Mouse (Mus musculus) mouse trophoblast stem cell (cell line): Measurements from ENCODE around the gene Gm5617.
"Not testable (repeated sequence)": the region's sequence is repeated elsewhere in the genome, so short reads cannot be mapped to it uniquely, and the experiment has no call there.

ENCODE experiments used
- in situ Hi-C, 2 experiments: fragments of 300-500 bp; cut with MseI, MboI; formaldehyde crosslinking; loops; 2 replicates in 1 of 2; 3 replicates in 1 of 2; pipeline ENCODE4 v1.15.1; 2025

The Gm5617 gene

GRCm38 (mm10) chr9:48494817-48495547 is at the start of gene Gm5617, which contains the start of gene Rbm7:
TSS of gene Gm5617 (plus strand) at chr9:48495442.
TSS of gene Rbm7 (minus strand) at chr9:48495299.
- in situ Hi-C loops, result no loop called here

DNA sequence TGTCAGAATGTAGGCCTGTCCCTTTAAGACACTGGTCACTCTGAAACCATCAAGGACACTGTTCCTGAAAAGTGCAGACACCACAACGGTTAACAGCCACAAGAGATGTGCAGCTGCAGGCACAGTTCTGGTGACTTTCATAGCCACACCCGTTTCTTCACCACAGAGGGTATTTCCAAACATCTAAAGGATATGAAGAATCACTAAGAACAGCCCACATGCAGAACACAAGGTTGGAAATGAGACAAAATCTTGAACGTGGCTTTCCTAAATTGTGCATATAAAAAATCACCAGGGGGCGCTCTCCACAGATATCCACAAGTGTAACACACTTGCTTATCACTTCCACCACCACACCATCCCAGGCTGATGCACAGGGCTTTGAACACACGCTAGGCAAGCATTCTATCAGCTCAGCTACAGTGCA is 47.4 kb upstream of the Gm5617 start:
- in situ Hi-C loops, result no loop called here

GRCm38 (mm10) chr9:48450066-48450465 is 45.2 kb upstream of the Gm5617 start:
- in situ Hi-C loops, result no loop called here

GRCm38 (mm10) chr9:48455961-48456360 is 39.3 kb upstream of the Gm5617 start:
- in situ Hi-C loops, result no loop called here

GRCm38 (mm10) chr9:48458879-48459278 is 36.4 kb upstream of the Gm5617 start:
- in situ Hi-C loops, result no loop called here

- in situ Hi-C loops, result no loop called here
Measured at GRCm38 (mm10) chr9:48459391-48459790, 35.9 kb upstream of the Gm5617 start.

GRCm38 (mm10) chr9:48460720-48461119 is 34.5 kb upstream of the Gm5617 start:
- in situ Hi-C loops, result no loop called here

GRCm38 (mm10) chr9:48461545-48461944 is 33.7 kb upstream of the Gm5617 start:
- in situ Hi-C loops, result no loop called here

GRCm38 (mm10) chr9:48465671-48466070 is 29.6 kb upstream of the Gm5617 start:
- in situ Hi-C loops, result no loop called here

DNA sequence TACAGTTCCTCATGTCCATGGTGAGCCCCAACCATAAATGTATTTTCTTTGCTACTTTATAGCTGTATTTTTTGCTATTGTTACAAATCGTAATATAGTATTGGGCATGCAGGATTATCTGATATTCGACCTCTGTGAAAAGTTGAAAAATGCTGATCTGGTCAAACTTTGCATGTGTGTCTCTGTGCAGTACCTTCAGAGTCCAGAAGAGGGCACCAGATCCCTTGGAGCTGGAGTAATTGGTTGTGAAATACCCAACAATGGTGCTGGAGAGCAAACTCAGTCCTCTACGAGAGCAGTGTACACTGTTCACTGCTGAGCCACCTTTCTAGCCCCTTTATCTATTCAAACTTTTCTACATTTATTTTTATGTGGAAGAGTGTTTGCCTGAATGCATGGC is 28.4 kb upstream of the Gm5617 start:
- in situ Hi-C loops, result no loop called here

DNA sequence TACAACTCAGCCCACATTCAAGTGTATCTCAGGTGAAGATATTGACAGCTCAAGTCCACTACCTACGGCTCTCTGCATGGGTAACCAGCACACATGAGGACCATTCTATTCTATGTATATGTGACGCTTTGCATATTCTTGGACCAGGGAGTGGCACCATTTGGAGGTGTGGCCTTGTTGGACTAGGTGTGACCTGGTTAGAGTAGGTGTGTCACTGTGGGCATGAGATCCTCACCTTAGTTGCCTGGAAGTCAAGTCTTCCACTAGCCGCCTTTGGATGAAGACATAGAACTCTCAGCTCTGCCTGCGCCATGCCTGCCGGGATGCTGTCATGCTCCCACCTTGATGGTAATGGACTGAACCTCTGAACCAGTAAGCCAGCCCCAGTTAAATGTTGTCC is 27.8 kb upstream of the Gm5617 start:
- in situ Hi-C loops, result not testable (repeated sequence)

- in situ Hi-C loops, result no loop called here
Measured at GRCm38 (mm10) chr9:48472441-48473025, 22.7 kb upstream of the Gm5617 start.

GRCm38 (mm10) chr9:48473131-48473530 is 22.1 kb upstream of the Gm5617 start:
- in situ Hi-C loops, result no loop called here

DNA sequence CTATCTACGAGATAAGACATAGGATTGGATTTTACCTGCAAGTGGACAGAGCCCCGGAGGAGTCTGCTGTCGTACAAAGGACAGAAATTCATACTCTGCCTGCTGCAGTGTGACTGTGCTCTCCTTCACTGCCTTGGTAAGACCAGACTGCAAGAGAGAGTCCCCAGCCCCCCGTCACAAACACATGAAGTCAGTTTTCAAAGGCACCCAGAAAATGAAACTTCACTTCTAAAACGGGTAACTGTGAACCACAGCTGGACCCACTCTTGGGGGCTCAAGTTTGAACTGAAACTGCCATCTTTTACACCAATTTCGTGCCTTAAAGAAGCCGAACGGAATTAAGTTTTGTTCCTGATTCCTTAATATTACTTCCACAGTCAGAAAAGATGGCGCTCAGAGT is 20.9 kb upstream of the Gm5617 start:
- in situ Hi-C loops, result no loop called here

GRCm38 (mm10) chr9:48476236-48477165 is 18.7 kb upstream of the Gm5617 start:
- in situ Hi-C loops, result no loop called here

- in situ Hi-C loops, result no loop called here
Measured at GRCm38 (mm10) chr9:48478808-48479207, 16.4 kb upstream of the Gm5617 start.

DNA sequence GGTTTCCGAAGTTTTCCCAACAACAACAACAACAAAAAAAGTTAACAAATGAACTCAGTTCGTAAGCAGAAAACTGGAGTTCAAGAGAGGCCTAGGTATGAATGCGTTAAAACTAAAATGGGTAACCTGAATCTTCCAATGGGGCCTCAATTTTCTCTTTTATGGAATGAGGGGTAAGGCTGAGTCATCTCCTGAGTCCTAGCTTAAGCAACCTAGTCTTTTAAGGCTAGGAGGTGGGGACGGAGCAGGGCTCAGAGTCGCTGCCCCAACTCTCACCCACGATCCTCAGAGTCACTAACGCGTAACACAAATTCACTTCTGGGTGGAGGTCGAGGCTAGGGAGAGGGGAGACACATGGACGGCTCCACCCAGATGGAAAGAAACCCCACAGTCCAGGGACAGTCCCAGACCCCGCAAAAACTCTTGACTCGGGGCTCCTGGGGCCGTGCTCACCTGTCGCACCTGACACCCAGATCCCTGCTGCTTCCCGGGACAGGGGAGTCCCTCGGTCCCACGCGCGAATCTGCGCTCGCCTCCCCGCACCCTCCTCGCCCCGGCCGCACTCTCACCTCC is 15.3 kb upstream of the Gm5617 start:
- in situ Hi-C loops, result no loop called here

DNA sequence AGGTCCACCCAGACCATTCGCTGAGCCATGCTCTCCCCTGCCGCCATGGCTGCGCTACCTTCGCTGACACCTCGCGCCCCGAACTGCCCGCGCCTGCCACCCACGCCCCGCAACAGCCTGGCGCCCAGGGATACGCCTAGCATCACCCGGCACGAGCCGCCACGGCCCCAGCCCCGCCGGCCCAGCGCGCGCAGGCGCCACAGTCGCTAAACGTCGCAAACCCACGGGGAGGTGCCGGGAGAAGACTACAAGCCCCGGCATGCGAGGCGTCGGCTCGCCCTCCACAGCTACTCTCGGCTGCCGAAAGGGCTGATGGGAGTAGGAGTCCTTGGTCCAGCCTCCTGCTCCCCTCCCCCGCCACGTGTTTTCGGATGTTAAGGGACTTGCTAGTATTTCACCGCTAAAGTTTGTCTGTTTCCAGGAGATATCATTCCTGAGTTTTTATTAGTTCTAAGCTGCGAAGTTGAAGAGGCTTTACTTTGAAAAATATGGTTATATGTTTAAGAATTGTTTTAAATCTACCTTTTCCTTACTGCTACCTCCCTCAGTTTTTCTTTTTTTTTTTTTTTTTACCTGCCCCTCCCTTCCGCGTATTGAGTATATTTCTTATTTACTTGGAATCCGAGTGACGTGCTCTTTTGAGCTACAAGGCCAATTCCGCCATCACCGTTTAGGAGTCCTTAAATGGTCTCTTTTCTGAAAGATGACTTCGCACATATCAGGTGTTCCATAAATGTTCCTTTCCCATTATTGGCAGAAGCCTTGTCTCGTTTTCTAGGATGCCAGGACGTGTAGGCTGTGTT is 14.6 kb upstream of the Gm5617 start, which contains the start of gene Rexo2:
Gene Rexo2, minus strand, starts transcription at position 213 of the 803 bp plus-strand sequence.
- in situ Hi-C loops, result no loop called here

DNA sequence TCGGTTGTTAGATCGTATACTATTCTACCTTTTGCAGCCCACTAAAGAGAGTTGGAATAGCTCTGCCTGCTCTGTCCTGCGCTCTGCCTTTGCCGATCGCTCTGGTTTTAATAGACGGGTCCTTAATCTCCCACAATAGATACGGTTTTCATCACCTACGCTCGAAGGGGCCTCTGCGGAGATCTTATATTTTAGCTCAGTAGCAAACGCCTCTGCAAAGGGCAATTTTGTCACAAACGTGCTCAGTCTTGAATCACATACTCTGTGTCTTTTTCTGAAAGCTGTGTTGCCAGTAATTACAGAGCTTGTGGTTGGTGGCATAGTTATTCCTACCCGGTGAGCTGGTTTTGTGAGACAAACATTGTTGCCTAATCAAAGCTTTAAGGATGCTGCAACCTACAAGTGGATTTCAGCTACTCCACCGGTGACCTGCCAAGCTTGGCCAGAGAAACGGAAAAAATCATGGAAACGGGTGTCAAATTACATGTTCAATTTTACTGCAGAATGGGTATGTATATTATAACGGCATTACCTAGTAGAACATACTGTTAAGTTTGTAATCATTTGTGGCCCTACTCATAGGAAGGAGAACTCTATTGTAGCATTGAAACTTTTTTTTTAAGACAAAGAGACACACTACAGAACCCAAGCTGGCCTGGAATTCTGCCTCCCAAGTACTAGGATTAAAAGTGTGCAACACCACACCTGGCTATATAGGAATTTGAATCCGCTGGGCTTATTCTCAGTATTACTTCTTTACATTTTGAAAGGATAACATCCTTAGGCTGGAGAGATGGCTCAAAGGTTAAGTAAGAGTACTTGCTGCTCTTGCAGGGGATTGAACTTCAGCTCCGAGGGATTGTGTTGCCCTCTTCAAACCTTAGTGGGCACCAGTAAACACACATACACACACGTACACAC is 13.8 kb upstream of the Gm5617 start:
- in situ Hi-C loops, result no loop called here

GRCm38 (mm10) chr9:48495548-48495932 is 298 bp downstream of the Gm5617 start:
- in situ Hi-C loops, result no loop called here
